Mouse (Mus musculus) kidney, embryonic 16.5 days (tissue): Measurements from ENCODE around the gene Nfkbiz. TPM values are rescaled to one million over a fixed set of nuclear protein-coding genes. Genes with fewer than 3 reads are reported as not detected.

Experiments
- ATAC-seq: fragments of 200-750 bp; cut with Nextera tagmentation; 2 replicates; pipeline ENCODE4 v1.8.0; 2017; ENCODE audit warnings: moderate TSS enrichment; ENCODE audit not compliant: low FRiP score, low TSS enrichment
- H3K27ac ChIP-seq: fragments of 300-500 bp; sonication (generic); 2 replicates; pipeline ENCODE4 v1.5.1; 2014; ENCODE audit warnings: low read length
- H3K27me3 ChIP-seq: fragments of 300-500 bp; sonication (generic); 2 replicates; pipeline ENCODE4 v1.6.1; 2014; ENCODE audit warnings: low read length, control low read depth, mixed read lengths; ENCODE audit not compliant: insufficient read depth
- H3K36me3 ChIP-seq: fragments of 300-500 bp; sonication (generic); 2 replicates; pipeline ENCODE4 v1.6.1; 2014; ENCODE audit warnings: low read length, control low read depth, mixed read lengths; ENCODE audit not compliant: insufficient read depth
- H3K4me1 ChIP-seq: fragments of 300-500 bp; sonication (generic); 2 replicates; pipeline ENCODE4 v1.6.1; 2014; ENCODE audit warnings: low read length, control low read depth, mixed read lengths; ENCODE audit not compliant: insufficient read depth
- H3K4me2 ChIP-seq: fragments of 300-500 bp; sonication (generic); replicated peaks from 2 replicates; pipeline ENCODE4 v1.6.1; 2014; ENCODE audit warnings: low read depth, low read length
- H3K4me3 ChIP-seq: fragments of 300-500 bp; sonication (generic); 2 replicates; pipeline ENCODE4 v1.5.1; 2014; ENCODE audit warnings: mild to moderate bottlenecking, low read length
- H3K9ac ChIP-seq: fragments of 300-500 bp; sonication (generic); replicated peaks from 2 replicates; pipeline ENCODE4 v1.6.1; 2014; ENCODE audit warnings: low read length
- H3K9me3 ChIP-seq: fragments of 300-500 bp; sonication (generic); 2 replicates; pipeline ENCODE4 v1.6.1; 2016; ENCODE audit warnings: low read length, control low read depth
- WGBS: fragments of 180-500 bp; shearing (Covaris S2); extraction: QIAGEN DNeasy Blood & Tissue Kit; methylation state at CpG from one replicate; pipeline ENCODE4 v1.1.7; 2014; 5-methylcytosine and 5-hydroxymethylcytosine counted together
- polyA plus RNA-seq: library from polyadenylated mRNA; unstranded; fragments of >200 nt; fragmentation: Nextera tagmentation; extraction: Ambion mirVana; gene quantifications from 2 replicates; pipeline ENCODE4 v1.2.1, GENCODE M21; 2015

The Nfkbiz gene
- polyA plus RNA-seq, 1 experiment from 2014 or later: 5.1 TPM

- Histone ChIP-seq H3K36me3 (no peaks in the 10 kb centered on the region), H3K4me2 (no peak overlapping the region), H3K9me3 (no peaks in the 10 kb centered on the region), H3K4me1 (peaks cover 7% of the 10 kb centered on the region; the same call in 1 of the 2 replicates), H3K9ac (no peak overlapping the region), H3K27me3 (no peaks in the 10 kb centered on the region), H3K4me3 (no peak overlapping the region), H3K27ac (no peak overlapping the region)
- WGBS: 73% methylated on average over 2 of the region's 2 CpGs
- ATAC-seq: no peak
Measured at GRCm38 (mm10) chr16:55837168-55837567, 1.5 kb downstream of the Nfkbiz start.

- ATAC-seq: no peak
- Histone ChIP-seq H3K4me2 (no peak overlapping the region), H3K27me3 (no peaks in the 10 kb centered on the region), H3K9ac (no peak overlapping the region), H3K36me3 (no peaks in the 10 kb centered on the region), H3K4me1 (peaks cover 7% of the 10 kb centered on the region; the same call in 1 of the 2 replicates), H3K4me3 (no peak overlapping the region), H3K9me3 (no peaks in the 10 kb centered on the region), H3K27ac (no peak overlapping the region)
Measured at GRCm38 (mm10) chr16:55835798-55836197, 2.9 kb downstream of the Nfkbiz start.

GRCm38 (mm10) chr16:55832617-55833016 is 6.1 kb downstream of the Nfkbiz start:
- Histone ChIP-seq H3K4me3 (no peak overlapping the region), H3K4me1 (no peaks in the 10 kb centered on the region), H3K9me3 (no peaks in the 10 kb centered on the region), H3K27me3 (no peaks in the 10 kb centered on the region), H3K4me2 (no peak overlapping the region), H3K9ac (no peak overlapping the region), H3K27ac (no peak overlapping the region), H3K36me3 (no peaks in the 10 kb centered on the region)
- no peak for ATAC-seq
- WGBS: 94% methylated on average over 8 of the region's 8 CpGs

- no peaks in the 10 kb centered on the region for H3K9me3 ChIP-seq
- H3K4me2 ChIP-seq: no peak overlapping the region
- no peak overlapping the region for H3K4me3 ChIP-seq
- H3K27me3 ChIP-seq: no peaks in the 10 kb centered on the region
- ATAC-seq: no peak
- 92% methylated on average over 6 of the region's 6 CpGs for WGBS
- H3K36me3 ChIP-seq: no peaks in the 10 kb centered on the region
- H3K27ac ChIP-seq: no peak overlapping the region
- H3K9ac ChIP-seq: no peak overlapping the region
- no peaks in the 10 kb centered on the region for H3K4me1 ChIP-seq
Measured at GRCm38 (mm10) chr16:55832040-55832439, 6.7 kb downstream of the Nfkbiz start.

GRCm38 (mm10) chr16:55831451-55831850 is 7.2 kb downstream of the Nfkbiz start:
- H3K36me3 ChIP-seq: no peaks in the 10 kb centered on the region
- 86% methylated on average over 1 of the region's 1 CpGs for WGBS
- H3K9ac ChIP-seq: no peak overlapping the region
- no peaks in the 10 kb centered on the region for H3K27me3 ChIP-seq
- no peak overlapping the region for H3K4me2 ChIP-seq
- no peak overlapping the region for H3K4me3 ChIP-seq
- no peaks in the 10 kb centered on the region for H3K9me3 ChIP-seq
- H3K27ac ChIP-seq: no peak overlapping the region
- no peaks in the 10 kb centered on the region for H3K4me1 ChIP-seq
- no peak for ATAC-seq

- Histone ChIP-seq H3K4me2 (no peak overlapping the region), H3K27ac (no peak overlapping the region), H3K27me3 (no peaks in the 10 kb centered on the region), H3K36me3 (peaks cover under 1% of the 10 kb centered on the region; the same call in 1 of the 2 replicates), H3K9me3 (no peaks in the 10 kb centered on the region), H3K4me3 (no peak overlapping the region), H3K4me1 (peaks cover 21% of the 10 kb centered on the region), H3K9ac (no peak overlapping the region)
- 60% methylated on average over 11 of the region's 11 CpGs for WGBS
- ATAC-seq: no peak
Measured at GRCm38 (mm10) chr16:55823398-55824155, 15.1 kb downstream of the Nfkbiz start.

- Histone ChIP-seq H3K9me3 (no peaks in the 10 kb centered on the region), H3K27me3 (no peaks in the 10 kb centered on the region), H3K4me1 (peaks cover 24% of the 10 kb centered on the region), H3K9ac (no peak overlapping the region), H3K4me2 (peak overlapping the region; percentile 79), H3K27ac (no peak overlapping the region), H3K36me3 (peaks cover 8% of the 10 kb centered on the region), H3K4me3 (peak overlapping the region; percentile 93)
- ATAC-seq: no peak
- WGBS: 45% methylated on average over 18 of the region's 18 CpGs
Measured at GRCm38 (mm10) chr16:55822741-55823397, 15.8 kb downstream of the Nfkbiz start.

- peak overlapping the region; percentile 79 for H3K4me2 ChIP-seq
- H3K4me1 ChIP-seq: peaks cover 24% of the 10 kb centered on the region
- H3K27ac ChIP-seq: peak overlapping the region; percentile 97
- no peaks in the 10 kb centered on the region for H3K27me3 ChIP-seq
- no peaks in the 10 kb centered on the region for H3K9me3 ChIP-seq
- peak overlapping the region; percentile 88 for H3K9ac ChIP-seq
- peak overlapping the region; percentile 93 for H3K4me3 ChIP-seq
- 0% methylated on average over 59 of the region's 67 CpGs for WGBS
- peaks cover 13% of the 10 kb centered on the region for H3K36me3 ChIP-seq
- ATAC-seq: peak; percentile 98
Measured at GRCm38 (mm10) chr16:55821997-55822740, 16.5 kb downstream of the Nfkbiz start.

- Histone ChIP-seq H3K4me1 (peaks cover 24% of the 10 kb centered on the region), H3K4me2 (peak overlapping the region; percentile 79), H3K27me3 (no peaks in the 10 kb centered on the region), H3K27ac (peak overlapping the region; percentile 97), H3K9me3 (no peaks in the 10 kb centered on the region), H3K9ac (peak overlapping the region; percentile 88), H3K36me3 (peaks cover 19% of the 10 kb centered on the region), H3K4me3 (peak overlapping the region; percentile 93)
- ATAC-seq: peak; percentile 37; the same call in 1 of the 2 replicates
- WGBS: 0% methylated on average over 26 of the region's 40 CpGs
Measured at GRCm38 (mm10) chr16:55821571-55821981, 17.1 kb downstream of the Nfkbiz start.
